Mouse (Mus musculus): ENCODE measurements around the gene Cfap97d2.
"Not testable (repeated sequence)": the region's sequence is repeated elsewhere in the genome, so short reads cannot be mapped to it uniquely, and the experiment has no call there.

The Cfap97d2 gene

DNA sequence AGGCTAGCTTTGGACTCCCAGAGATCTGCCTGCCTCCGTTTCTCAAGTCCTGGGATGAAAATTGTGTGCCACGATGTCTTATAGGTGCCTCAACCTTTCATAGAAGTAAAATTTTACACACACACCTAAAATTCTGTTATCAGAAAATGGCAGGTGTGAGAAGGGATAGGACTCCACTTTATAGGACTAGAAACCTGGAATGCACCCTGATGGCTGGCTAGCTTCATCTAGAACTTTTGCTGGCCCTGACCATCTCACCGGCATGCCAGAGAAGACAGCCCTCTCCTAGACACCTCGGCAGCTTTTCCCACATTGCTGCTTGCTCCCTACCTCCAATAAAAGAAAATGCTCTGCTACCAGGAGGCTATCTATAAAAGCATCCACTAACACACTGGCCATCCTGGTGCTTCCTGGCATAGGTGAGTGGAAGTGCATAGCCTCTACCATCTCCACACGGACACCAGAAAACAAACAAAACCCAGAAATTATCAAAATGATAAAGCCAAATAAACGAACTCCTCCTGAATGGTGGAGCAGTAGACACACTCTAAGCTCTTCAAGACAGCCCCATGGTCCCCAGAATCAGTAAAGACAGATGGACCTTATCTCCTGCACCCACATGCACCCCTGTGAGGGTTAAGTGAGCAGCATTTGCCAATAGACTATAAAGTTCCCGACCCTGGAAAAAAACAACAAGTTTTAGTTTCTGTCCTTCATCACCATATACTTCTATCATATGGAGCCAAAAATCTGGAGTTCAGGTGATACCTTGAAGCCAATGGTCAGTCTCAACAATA lies 35.3 kb downstream of the Cfap97d2 start:
- DNase-seq (ENCODE audit: low spot score in 2 of 2) = peak in 1 of 2 experiments; percentile 53

DNA sequence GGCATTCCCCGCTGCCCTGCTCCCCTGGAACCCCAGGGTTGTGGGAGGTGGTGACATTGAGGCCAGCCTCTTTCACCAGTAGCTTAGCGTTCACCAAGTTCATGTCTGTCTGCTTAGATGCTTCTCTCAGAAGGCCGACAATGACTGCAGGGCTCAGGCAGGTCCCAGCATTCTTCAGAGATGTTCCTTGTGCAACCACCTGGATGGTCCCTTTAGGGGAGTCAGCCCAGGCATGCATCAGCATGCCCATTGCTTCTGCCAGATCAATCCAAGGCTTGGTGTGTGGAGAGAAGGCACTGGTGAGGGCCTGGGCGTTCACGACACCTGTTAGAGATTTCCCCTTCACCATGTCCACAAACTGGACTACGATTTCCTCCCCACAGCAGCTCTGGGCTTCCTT lies 40.5 kb downstream of the Cfap97d2 start:
- DNase-seq (ENCODE audit: low spot score in 2 of 2) = not testable (repeated sequence)

DNA sequence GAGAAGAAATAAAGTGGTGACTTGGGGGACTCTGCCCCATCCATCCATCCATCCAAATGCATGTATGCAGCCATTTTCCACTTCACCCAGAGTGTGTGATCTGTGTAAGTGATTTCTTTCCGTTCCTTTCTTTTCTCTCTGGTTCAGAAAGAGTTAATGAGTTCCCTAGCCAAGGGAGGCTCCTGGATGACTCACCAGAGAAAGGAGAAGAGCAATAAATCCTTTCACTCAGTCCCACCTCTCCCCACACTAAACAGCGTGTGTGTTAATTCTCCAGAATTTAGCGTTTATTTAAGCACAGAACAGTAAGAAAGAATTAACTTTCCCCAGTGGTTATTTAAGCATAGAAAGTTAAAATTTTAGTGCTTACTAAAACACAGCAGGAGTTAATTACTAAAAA lies 41.9 kb downstream of the Cfap97d2 start:
- no peak for DNase-seq (ENCODE audit: low spot score in 2 of 2)

DNA sequence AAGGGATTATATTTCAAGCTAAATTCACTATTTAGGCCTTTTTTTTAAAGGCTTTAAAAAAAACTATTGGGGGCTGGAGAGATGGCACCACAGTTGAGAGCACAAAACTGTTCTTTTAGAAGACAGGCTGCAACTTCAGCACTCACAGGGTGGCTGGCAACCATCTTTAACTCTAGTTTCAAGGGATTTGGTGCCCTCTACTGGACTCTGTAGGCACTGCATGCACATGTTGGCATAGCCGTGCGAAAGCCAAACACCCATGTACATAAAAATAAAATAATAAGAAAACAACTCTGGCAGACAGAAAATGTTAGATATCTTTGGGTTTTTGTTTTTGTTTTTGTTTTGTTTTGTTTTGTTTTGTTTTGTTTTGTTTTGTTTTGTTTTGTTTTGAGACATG lies 48.0 kb downstream of the Cfap97d2 start:
- peak; percentile 84 to 95 for DNase-seq (ENCODE audit: low spot score in 2 of 2)

DNA sequence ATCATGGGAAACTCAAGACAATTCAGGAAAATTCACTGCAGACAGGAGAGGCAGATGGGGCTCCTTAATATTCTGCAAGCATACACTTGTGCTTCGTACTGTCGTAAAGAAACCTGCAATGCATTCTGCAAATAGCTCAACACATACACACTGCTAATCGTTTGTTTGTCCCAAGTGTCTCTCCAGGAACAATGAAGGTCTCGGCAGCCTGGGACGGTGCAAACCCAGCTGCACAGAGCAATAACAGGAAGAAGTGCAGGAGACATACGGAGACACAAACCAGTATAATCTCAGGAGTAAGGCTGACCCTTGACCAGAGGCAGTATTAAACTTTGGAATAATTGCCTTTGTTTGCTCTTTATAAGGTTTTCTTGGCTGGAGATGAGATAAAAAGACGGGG lies 50.8 kb downstream of the Cfap97d2 start:
- DNase-seq (ENCODE audit: low spot score in 2 of 2) = no peak

DNA sequence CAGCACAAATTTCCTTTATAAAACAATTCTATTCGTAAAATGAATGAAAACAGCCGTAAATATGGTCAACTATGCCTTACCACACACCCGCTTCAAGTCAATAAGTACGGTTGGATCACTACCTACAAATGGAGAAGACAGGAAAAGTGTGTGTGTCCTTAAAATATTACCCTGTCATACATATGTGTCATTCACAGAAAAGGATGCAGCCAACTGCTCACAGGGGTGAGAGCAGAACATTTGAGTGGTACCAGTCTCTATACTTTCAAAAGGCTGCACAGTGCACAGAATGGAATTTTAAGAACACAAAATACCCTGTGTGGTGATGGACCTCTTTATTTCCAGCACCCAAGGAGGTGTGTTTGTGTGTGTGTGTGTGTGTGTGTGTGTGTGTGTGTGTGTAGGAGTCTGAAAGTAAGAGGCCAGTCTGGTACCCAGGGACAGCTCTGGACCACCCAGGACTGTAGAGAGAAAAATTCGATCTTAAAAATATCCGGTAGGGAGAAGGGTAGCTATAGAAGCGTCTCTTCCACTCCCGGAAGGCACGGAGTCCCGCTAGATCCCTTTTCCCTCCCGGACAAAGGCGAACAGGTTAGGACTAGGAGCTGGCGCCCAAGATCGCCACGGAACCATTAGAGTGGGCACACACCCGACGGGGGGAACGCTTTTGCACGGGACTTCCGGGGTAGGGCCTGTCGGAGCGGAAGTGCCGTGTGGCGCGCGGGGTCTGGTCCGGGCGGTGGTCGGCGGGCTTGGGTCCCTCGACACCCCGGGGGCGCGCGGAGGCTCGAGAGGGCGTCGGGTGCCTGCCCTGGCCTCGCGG lies 51.5 kb downstream of the Cfap97d2 start, which contains the start of gene Cdc16:
Gene Cdc16 (plus strand): TSS at position 695 of the 823 bp plus-strand sequence.
- DNase-seq (ENCODE audit: low spot score in 2 of 2) = peak; percentile 89 to 95

DNA sequence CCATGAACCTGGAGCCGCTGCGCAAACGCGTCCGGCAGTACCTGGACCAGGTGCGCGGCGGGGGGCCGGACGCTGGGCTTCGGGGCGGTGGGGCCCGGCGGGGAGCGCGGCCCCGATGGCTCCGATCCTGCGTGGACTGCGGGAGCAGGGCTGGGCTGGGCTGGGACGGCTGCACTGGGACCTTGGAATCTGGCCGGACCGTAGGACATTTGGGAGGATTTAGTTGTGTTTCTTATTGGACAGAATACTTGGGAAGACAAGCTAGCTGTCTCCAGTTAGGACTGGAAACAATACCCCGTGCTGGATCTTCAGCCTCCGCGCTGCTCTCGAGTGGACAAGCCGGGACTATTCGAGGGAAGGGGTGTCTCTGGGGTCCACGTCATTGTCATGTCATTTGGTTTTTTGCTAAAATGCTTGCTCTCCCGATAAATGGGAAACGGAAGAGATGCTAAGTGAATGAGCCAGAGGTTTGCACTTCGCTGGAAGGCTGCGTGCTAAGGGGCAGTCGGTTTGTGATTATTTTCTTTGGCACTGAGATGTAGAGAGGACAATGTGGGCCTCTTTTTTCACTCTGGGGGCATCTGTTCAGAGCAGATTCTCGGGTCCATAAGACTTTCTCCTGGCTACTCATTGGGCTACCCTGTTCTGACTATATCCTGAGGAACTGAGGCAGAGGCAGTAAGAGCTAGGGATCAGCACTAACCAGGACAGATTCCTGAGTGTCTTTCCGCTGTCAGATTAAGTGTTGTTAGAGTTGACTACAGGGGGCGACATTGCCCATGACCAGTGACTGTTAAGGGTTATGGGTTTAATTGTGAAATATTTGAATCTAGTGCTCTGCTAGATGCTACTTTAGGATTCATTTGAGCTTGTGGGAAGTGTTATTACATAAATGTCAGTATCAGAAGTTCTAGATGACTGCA lies 52.4 kb downstream of the Cfap97d2 start:
- peak; percentile 62 to 78 for DNase-seq (ENCODE audit: low spot score in 2 of 2)

DNA sequence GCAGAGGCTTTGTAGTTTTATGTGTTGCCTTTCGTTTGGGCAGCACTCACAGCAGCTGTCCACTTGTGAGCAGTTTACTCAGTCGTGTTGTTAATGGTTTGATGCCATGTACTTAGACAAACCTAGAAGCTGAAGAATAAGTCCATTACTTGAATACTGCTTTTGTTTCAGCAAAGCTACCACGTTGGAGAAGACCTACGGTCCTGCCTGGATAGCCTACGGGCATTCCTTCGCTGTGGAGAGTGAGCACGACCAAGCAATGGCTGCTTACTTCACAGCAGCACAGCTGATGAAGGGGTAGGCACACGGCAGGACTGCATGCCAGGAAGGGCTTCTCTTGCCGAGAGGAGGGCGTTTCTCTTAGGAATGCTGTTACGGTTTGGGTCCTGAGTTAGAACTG lies 63.5 kb downstream of the Cfap97d2 start:
- no peak for DNase-seq (ENCODE audit: low spot score in 2 of 2)

DNA sequence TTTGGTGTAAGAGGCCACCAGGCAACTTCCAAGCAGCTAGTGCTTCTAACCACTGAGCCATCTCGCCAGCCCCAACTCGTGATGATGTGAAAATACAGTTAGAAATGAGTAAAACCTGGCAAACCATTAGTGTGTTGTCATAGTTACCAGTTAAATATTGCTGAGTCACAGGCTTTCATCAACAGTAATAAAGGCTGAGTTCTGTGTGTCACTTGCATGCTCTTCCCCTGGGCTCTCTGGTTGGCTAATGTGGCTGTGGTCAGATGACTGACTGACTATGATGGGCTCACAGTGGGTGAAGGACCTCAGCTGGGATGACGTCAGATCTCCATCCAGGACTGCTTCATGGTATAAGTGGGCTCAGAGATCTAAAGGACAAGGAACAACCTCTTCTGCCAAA lies 74.8 kb downstream of the Cfap97d2 start:
- DNase-seq (ENCODE audit: low spot score in 2 of 2) = no peak

DNA sequence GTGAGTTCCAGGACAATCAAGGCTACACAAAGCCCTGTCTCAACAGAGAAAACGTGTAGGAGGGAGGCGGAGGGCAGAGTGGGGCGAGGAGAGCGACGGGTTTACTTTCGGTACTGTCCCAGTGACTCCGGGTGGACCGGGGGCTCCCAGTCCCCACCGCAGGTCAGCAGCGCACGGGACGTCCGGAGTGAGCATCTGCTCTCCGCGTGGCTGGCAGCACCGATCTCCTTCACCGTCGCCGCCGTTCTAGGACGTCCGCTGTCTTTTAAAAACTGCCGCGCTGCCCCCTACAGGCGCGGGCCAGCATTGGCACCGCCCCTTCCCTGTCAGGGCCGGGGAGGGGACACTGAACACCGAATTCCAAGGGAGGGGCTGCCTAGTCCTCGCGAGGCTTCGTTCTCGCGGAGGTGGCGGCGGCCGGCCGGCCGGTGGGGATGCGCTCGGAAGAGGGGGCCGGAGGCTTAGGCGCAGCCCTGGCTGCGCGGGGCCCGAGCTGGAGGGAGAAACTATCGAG lies 79.6 kb downstream of the Cfap97d2 start, which contains the start of gene Upf3a:
Gene Upf3a (plus strand): TSS at position 366 of the 514 bp plus-strand sequence.
- peak; percentile 93 to 96 for DNase-seq (ENCODE audit: low spot score in 2 of 2)

DNA sequence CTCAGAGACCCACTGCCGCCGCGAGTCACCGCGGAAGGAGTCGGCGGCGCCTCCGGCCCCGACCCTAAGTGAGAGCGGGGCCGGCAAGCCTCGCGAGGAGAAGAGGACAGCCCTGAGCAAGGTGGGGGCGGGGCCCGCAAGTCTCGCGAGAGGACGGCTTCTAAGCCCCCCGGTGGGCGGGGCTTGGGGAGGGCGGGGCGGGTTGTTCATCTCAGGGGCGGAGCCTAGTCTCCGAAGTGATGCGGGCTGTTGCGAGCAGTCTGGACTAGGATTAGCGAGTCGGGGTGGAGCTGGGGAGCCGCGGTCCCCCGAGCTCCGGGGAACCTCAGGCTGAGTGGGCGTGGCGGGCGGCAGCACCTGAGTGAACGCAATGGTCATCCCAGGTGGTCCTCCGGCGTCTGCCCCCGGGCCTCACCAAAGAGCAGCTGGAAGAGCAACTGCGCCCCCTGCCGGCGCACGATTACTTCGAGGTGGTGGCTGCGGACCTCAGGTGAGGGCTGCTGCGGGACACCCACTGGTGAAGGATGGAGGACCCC lies 80.1 kb downstream of the Cfap97d2 start:
- peak; percentile 97 to 99 for DNase-seq (ENCODE audit: low spot score in 2 of 2)

DNA sequence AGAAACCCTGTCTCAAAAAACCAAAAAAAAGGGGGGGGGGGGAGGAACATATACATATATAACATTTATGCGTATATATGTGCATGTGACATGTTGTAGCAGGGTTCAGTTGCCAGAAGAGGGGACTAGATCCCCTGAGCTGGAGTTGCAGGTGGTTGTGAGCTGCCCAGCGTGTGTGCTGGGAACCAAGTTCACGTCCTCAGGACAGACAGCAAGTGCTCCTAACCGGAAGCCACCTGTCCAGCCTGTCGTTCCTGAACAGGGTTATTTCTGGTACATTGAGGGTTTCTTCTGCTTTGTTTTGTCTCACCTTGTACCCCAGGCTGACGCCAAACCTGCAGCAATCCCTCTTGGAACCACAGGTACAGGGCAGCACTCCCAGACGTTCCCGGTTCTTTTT lies 83.9 kb downstream of the Cfap97d2 start:
- DNase-seq (ENCODE audit: low spot score in 2 of 2) = no peak
